Mouse (Mus musculus) heart, adult 2 months (tissue): Measurements from ENCODE around the gene Grap2. TPM values are rescaled to one million over a fixed set of nuclear protein-coding genes. Genes with fewer than 3 reads are reported as not detected.

Source experiments
- DNase-seq, 2 experiments: peaks; one replicate each; pipeline ENCODE4 v3.0.0; 2021
- H3K27ac ChIP-seq: fragments of 200-600 bp; 2 replicates; pipeline ENCODE4 v1.8.1; 2022
- H3K27me3 ChIP-seq: fragments of 200-500 bp; 2 replicates; pipeline ENCODE4 v1.6.1; 2012; ENCODE audit warnings: mild to moderate bottlenecking, low read length, inconsistent platforms, mixed read lengths; ENCODE audit not compliant: control insufficient read depth, insufficient read depth
- H3K36me3 ChIP-seq: fragments of 200-500 bp; 2 replicates; pipeline ENCODE4 v1.6.1; 2012; ENCODE audit warnings: low read length, inconsistent platforms; ENCODE audit not compliant: control insufficient read depth, insufficient read depth
- H3K4me1 ChIP-seq: fragments of 200-500 bp; 2 replicates; pipeline ENCODE4 v1.6.1; 2011; ENCODE audit warnings: low read length; ENCODE audit not compliant: control insufficient read depth, insufficient read depth
- H3K4me3 ChIP-seq: fragments of 200-600 bp; 2 replicates; pipeline ENCODE4 v1.8.1; 2022
- H3K79me2 ChIP-seq: fragments of 200-500 bp; replicated peaks from 2 replicates; pipeline ENCODE4 v1.6.1; 2012; ENCODE audit warnings: mild to moderate bottlenecking, inconsistent platforms, low read length, moderate library complexity, mixed read lengths; ENCODE audit not compliant: control insufficient read depth, insufficient read depth
- H3K9ac ChIP-seq: fragments of 200-500 bp; 2 replicates; pipeline ENCODE4 v1.6.1; 2012; ENCODE audit warnings: low read depth, mild to moderate bottlenecking, control low read depth, inconsistent platforms, low read length, mixed read lengths
- CTCF ChIP-seq: fragments of 200-600 bp; IDR thresholded peaks from 2 replicates; pipeline ENCODE4 v1.8.1; 2022; ENCODE audit warnings: antibody characterized with exemption, mild to moderate bottlenecking, moderate library complexity
- EP300 ChIP-seq: fragments of 200-500 bp; IDR thresholded peaks from 2 replicates; pipeline ENCODE4 v1.6.1; 2011; ENCODE audit warnings: low read depth, low read length, control low read depth; ENCODE audit not compliant: insufficient read depth
- POLR2A ChIP-seq: fragments of 200-500 bp; IDR thresholded peaks from 2 replicates; pipeline ENCODE4 v1.6.1; 2011; ENCODE audit warnings: mild to moderate bottlenecking, low read depth, low read length, control low read depth; ENCODE audit not compliant: insufficient read depth
- WGBS: fragments of 180-500 bp; shearing (Covaris S2); methylation state at CpG from one replicate; pipeline ENCODE4 v1.1.7; 2018; 5-methylcytosine and 5-hydroxymethylcytosine counted together
- intact Hi-C: fragments of 180-260 bp; cut with DNase I; formaldehyde crosslinking; loops from one replicate; pipeline ENCODE4 v1.15.1; 2025
- polyA plus RNA-seq: library from polyadenylated mRNA; depleted of rRNA; stranded (reverse); fragments of >200 nt; gene quantifications from 2 replicates; pipeline ENCODE4 v1.2.3, GENCODE M21; 2012
- total RNA-seq, 2 experiments: library from RNA; stranded (reverse); gene quantifications; 2 replicates each; pipeline ENCODE4 v1.2.3; 2021

The Grap2 gene
- total and polyA plus RNA-seq, 3 experiments: 0.47 to 1.6 (median 1.3) TPM

DNA sequence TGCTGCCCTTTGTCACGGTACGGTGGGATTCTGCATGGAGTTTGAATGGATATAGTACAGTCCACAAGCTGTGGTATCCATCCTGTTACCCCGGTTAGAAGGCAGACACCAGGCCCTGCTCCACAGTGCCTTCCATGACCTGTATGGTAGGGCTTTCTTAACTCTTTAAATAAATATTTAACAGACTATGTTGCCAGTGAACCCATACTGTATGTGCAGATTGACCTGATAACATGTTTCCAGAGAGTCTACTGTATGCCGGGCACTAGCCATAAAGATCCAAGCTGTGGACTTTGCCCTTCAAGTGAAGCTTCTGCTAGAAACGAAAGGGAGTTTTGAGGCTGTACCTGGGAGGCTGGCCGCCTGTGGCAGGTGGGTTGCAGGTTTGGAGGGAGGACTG, 102.3 kb downstream of the Grap2 start:
- TF ChIP-seq CTCF (no peak), POLR2A (no peak), EP300 (no peak)
- intact Hi-C loops: no loop called here
- DNase-seq: no peak
- WGBS: 81% methylated on average over 6 of the region's 6 CpGs
- H3K4me1 ChIP-seq: peaks cover 2% of the 10 kb centered on the region; the same call in 1 of the 2 replicates
- no peak overlapping the region for H3K27ac ChIP-seq
- H3K4me3 ChIP-seq: no peak overlapping the region
- no peaks in the 10 kb centered on the region for H3K36me3 ChIP-seq
- H3K9ac ChIP-seq: no peak overlapping the region
- H3K27me3 ChIP-seq: peaks cover 4% of the 10 kb centered on the region
- no peaks in the 10 kb centered on the region for H3K79me2 ChIP-seq

DNA sequence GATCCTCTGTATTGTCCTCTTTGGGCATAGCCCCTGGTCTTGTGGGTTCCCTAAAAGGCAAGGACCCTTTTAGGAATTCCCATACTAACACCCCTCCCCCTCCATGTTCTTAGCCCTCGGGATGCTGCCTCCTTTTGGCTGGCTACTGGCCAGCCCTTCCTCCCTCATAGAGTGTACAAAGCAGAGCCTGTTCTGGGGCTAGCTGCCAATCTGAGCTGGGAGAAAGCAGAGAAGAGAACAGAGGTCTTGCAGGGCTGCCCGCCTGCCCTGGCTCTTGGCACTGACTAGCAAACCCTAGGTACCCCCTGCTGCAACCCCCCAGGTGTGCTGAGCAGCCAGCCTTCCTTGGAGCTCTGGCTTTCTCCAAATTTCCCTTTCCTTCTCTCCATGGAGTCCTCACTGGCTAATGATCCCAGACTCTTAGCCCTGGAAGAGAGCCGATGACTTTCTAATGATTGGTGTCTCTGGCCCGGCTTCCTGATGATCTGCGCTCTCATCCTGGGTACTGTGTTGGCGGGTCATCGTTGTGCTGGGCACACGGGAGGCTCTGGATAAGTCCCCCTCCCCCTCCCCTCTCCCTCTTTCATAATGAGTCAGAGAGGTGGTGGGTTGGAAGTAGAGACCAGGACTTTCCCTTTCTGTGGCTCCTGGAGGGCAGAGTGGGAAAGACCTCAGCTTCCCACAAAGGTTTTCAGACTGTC, 107.3 kb downstream of the Grap2 start:
- 26% methylated on average over 8 of the region's 8 CpGs for WGBS
- Histone ChIP-seq H3K36me3 (no peaks in the 10 kb centered on the region), H3K27ac (no peak overlapping the region), H3K4me3 (no peak overlapping the region), H3K4me1 (peaks cover 4% of the 10 kb centered on the region; the same call in 1 of the 2 replicates), H3K9ac (no peak overlapping the region), H3K27me3 (no peaks in the 10 kb centered on the region), H3K79me2 (no peaks in the 10 kb centered on the region)
- intact Hi-C loops: no loop called here
- DNase-seq: peak in 1 of 2 experiments; percentile 25
- TF ChIP-seq EP300: no peak
- no peak for TF ChIP-seq POLR2A
- no peak for TF ChIP-seq CTCF

DNA sequence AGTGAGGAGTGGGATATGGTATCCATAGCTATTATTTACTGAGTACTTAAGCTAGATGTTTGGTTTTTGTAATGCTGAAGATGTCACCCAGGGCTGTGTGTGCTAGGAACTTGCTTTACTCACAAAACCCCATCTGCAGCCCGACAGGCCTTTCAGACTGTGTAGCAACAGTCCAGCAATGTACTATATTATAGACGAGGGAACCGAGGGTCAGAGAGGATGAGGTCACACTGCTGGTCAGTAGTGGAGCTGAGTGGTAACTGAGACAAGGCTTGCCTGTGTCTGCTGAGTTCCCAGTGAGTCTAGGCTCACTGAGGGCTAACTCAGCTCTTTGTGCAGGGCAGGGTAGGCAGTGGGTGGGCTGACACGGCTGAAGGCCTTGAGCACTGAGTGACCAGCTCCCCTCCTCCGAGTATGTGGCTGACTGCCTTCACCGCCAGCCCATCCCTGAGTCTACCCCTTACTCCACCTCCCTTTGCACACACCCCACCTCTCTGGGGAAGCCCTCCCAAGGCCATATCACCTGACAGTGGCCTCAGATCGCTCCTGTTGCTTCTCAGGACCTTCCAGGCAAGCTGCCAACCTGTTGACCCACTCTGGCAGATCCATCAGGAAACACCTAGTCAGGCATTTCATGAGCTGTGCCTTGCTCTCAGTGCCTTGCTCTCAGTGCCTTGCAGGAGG, 108.1 kb downstream of the Grap2 start:
- Histone ChIP-seq H3K27me3 (no peaks in the 10 kb centered on the region), H3K4me1 (peaks cover 4% of the 10 kb centered on the region; the same call in 1 of the 2 replicates), H3K79me2 (no peaks in the 10 kb centered on the region), H3K27ac (no peak overlapping the region), H3K4me3 (no peak overlapping the region), H3K36me3 (no peaks in the 10 kb centered on the region), H3K9ac (no peak overlapping the region)
- WGBS: 50% methylated on average over 7 of the region's 7 CpGs
- TF ChIP-seq EP300 (no peak), POLR2A (no peak), CTCF (no peak)
- intact Hi-C loops: no loop called here
- no peak for DNase-seq

DNA sequence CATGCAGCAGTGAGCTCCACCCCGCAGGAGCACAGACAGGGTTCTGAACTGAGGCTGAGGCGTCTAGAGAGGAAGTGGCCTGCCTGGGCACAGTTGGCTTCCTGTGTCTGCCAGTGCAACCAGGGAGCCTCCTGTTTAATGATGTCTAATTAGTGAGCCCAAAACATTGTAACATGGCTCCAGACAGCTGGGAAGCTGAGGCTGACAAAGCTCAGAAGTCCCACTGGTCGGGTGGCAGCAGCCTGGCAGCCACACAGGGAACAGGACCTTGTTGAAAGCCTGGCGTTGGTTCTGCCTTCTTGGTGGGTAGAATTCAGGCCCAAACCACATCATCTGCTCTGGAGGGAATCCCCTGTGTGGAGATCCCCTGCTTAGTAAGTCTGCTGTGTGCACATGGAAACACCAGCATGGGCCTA, 109.1 kb downstream of the Grap2 start:
- intact Hi-C loops: no loop called here
- H3K79me2 ChIP-seq: no peaks in the 10 kb centered on the region
- DNase-seq: peak in 1 of 2 experiments; percentile 23
- TF ChIP-seq CTCF: no peak
- no peak for TF ChIP-seq POLR2A
- TF ChIP-seq EP300: no peak
- H3K9ac ChIP-seq: no peak overlapping the region
- no peaks in the 10 kb centered on the region for H3K27me3 ChIP-seq
- no peak overlapping the region for H3K4me3 ChIP-seq
- H3K27ac ChIP-seq: no peak overlapping the region
- peaks cover 4% of the 10 kb centered on the region; the same call in 1 of the 2 replicates for H3K4me1 ChIP-seq
- WGBS: 70% methylated on average over 4 of the region's 4 CpGs
- H3K36me3 ChIP-seq: no peaks in the 10 kb centered on the region

DNA sequence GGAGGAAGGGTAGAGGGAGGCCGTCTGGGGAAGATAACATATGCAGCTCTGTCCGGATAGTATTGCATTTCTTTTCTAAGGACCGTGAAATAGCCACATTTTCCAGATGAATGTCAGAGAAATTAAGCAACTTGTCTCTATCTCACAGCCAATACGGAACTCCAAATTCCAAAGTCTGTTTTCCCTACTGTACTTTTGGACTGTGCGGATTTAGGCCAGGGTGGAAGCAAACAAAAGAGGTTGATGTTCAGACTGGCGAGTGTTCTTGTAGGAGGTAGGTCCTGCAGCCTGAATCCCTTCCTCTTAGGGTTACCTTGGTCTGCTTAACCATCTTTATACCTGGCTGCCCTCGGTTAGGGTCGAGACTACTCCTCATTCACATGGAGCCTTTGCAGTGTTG, 109.9 kb downstream of the Grap2 start:
- peaks cover 4% of the 10 kb centered on the region; the same call in 1 of the 2 replicates for H3K4me1 ChIP-seq

DNA sequence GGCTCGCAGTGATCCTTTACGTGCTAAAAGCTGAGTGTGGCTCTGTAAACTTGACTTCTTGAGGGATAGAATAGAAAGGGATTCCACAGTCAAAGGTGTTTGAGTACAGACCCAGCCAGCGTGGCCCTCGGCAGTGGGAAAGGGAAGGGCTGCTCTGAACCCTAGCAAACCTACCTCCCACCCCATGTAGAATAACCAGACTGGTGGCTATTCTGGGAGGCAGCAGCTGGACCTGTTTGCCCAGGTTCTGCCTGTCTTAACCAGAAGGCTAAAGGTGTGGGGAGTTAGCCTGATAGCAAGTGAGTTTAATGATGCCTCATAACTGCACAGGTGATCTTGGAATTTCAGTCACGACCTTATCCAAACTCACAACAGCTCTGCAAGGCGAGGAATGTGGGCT, 110.8 kb downstream of the Grap2 start:
- intact Hi-C loops: no loop called here
- no peak for TF ChIP-seq POLR2A
- no peak for TF ChIP-seq EP300
- no peak for TF ChIP-seq CTCF
- no peaks in the 10 kb centered on the region for H3K27me3 ChIP-seq
- H3K4me3 ChIP-seq: no peak overlapping the region
- H3K36me3 ChIP-seq: no peaks in the 10 kb centered on the region
- no peaks in the 10 kb centered on the region for H3K79me2 ChIP-seq
- 87% methylated on average over 6 of the region's 6 CpGs for WGBS
- H3K4me1 ChIP-seq: peaks cover 4% of the 10 kb centered on the region; the same call in 1 of the 2 replicates
- no peak overlapping the region for H3K9ac ChIP-seq
- no peak overlapping the region for H3K27ac ChIP-seq
- no peak for DNase-seq

More for the DNA sequence above, 109.9 kb downstream of the Grap2 start:
- no peaks in the 10 kb centered on the region for H3K36me3 ChIP-seq
- intact Hi-C loops: no loop called here
- WGBS: 84% methylated on average over 8 of the region's 8 CpGs
- TF ChIP-seq POLR2A (no peak), EP300 (no peak)
- H3K79me2 ChIP-seq: no peaks in the 10 kb centered on the region
- H3K4me3 ChIP-seq: no peak overlapping the region
- DNase-seq: no peak
- no peak overlapping the region for H3K27ac ChIP-seq
- no peaks in the 10 kb centered on the region for H3K27me3 ChIP-seq
- H3K9ac ChIP-seq: no peak overlapping the region
